Mouse (Mus musculus) midbrain, embryonic 14.5 days (tissue): ENCODE results near the gene Baz1b. TPM values are rescaled to one million over a fixed set of nuclear protein-coding genes. Genes with fewer than 3 reads are reported as not detected.

ENCODE experiments used
- ATAC-seq: fragments of 200-750 bp; cut with Nextera tagmentation; 2 replicates; pipeline ENCODE4 v1.8.0; 2017; ENCODE audit warnings: moderate number of reproducible peaks, moderate library complexity; ENCODE audit not compliant: low FRiP score, low TSS enrichment
- DNase-seq: peaks from one replicate; pipeline ENCODE4 v3.0.0-alpha.2; 2015
- H3K27ac ChIP-seq: fragments of 300-500 bp; sonication (generic); replicated peaks from 2 replicates; pipeline ENCODE4 v1.5.1; 2014; ENCODE audit warnings: mild to moderate bottlenecking, low read depth, low read length, moderate library complexity
- H3K27me3 ChIP-seq: fragments of 300-500 bp; sonication (generic); 2 replicates; pipeline ENCODE4 v1.6.1; 2014; ENCODE audit warnings: low read length, control low read depth, mixed read lengths; ENCODE audit not compliant: control insufficient read depth, insufficient read depth
- H3K36me3 ChIP-seq: fragments of 300-500 bp; sonication (generic); 2 replicates; pipeline ENCODE4 v1.6.1; 2014; ENCODE audit warnings: low read length, control low read depth; ENCODE audit not compliant: control insufficient read depth, insufficient read depth
- H3K4me1 ChIP-seq: fragments of 300-500 bp; sonication (generic); 2 replicates; pipeline ENCODE4 v1.6.1; 2014; ENCODE audit warnings: mild to moderate bottlenecking, antibody characterized with exemption, low read length, control low read depth; ENCODE audit not compliant: control insufficient read depth, insufficient read depth
- H3K4me2 ChIP-seq: fragments of 300-500 bp; sonication (generic); 2 replicates; pipeline ENCODE4 v1.6.1; 2014; ENCODE audit warnings: mild to moderate bottlenecking, low read length, moderate library complexity
- H3K4me3 ChIP-seq: fragments of 300-500 bp; sonication (generic); replicated peaks from 2 replicates; pipeline ENCODE4 v1.5.1; 2014; ENCODE audit warnings: low read depth, low read length
- H3K9ac ChIP-seq: fragments of 300-500 bp; sonication (generic); replicated peaks from 2 replicates; pipeline ENCODE4 v1.6.1; 2014; ENCODE audit warnings: mild to moderate bottlenecking, low read length, moderate library complexity
- H3K9me3 ChIP-seq: fragments of 300-500 bp; sonication (generic); 2 replicates; pipeline ENCODE4 v1.6.1; 2016; ENCODE audit warnings: low read length, control low read depth, mixed read lengths; ENCODE audit not compliant: control insufficient read depth
- WGBS: fragments of 180-500 bp; shearing (Covaris S2); extraction: QIAGEN DNeasy Blood & Tissue Kit; methylation state at CpG from one replicate; pipeline ENCODE4 v1.1.7; 2014; 5-methylcytosine and 5-hydroxymethylcytosine counted together
- polyA plus RNA-seq: library from polyadenylated mRNA; unstranded; fragments of >200 nt; fragmentation: Nextera tagmentation; extraction: Ambion mirVana; gene quantifications from 2 replicates; pipeline ENCODE4 v1.2.1, GENCODE M21; 2014

The Baz1b gene
- polyA plus RNA-seq, 1 experiment from 2014 or later, result 43.9 TPM

DNA sequence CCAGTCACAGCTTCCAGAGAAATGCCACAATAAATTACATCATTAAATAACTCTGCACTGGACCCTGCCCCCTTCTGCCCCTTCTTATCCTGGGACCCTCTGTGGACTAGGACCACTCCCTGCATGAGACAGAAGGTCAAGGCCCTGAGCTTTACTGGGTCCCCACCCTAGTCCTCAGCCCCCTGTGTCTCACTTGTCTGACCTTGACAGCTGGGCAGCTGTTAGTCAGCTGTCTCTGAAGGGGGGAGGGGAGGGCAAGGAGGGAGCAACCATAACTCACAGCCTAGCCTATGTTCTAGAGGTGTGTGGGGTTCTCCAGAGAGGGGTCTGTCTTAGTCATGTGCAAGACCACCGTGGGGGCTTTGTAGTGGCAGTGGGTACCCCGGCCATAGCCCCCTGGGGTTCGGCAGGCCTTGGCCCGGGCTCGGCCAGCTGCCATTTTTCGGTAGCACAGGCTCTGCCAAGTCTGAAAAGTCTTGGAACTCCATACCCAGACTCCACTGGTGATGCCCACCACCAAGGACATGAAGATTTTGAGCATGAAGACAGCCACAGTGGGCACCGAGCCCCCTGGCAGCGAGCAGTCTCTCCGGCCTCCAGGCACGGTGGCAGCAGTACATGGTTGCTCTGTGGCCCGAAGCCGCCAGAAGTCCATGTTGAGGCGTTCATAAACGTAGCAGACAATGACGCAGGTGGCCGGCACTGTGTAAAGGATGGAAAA, 62.1 kb downstream of the Baz1b start:
- Histone ChIP-seq H3K9me3 (no peaks in the 10 kb centered on the region), H3K4me1 (peaks cover 25% of the 10 kb centered on the region; the same call in 1 of the 2 replicates), H3K4me2 (peak overlapping the region; percentile 94), H3K9ac (no peak overlapping the region; the same call in 1 of the 2 replicates), H3K4me3 (peak overlapping the region; percentile 57), H3K27ac (no peak overlapping the region), H3K27me3 (peaks cover 19% of the 10 kb centered on the region; the same call in 1 of the 2 replicates), H3K36me3 (peaks cover 28% of the 10 kb centered on the region)
- ATAC-seq (no peak), DNase-seq (no peak)
- WGBS, result 77% methylated on average over 16 of the region's 16 CpGs

GRCm38 (mm10) chr5:135250186-135251078, 63.4 kb downstream of the Baz1b start:
- Histone ChIP-seq H3K4me2 (peak overlapping the region; percentile 94), H3K9me3 (no peaks in the 10 kb centered on the region), H3K27ac (no peak overlapping the region), H3K27me3 (peaks cover 19% of the 10 kb centered on the region; the same call in 1 of the 2 replicates), H3K36me3 (peaks cover 15% of the 10 kb centered on the region), H3K9ac (peak overlapping the region; percentile 58), H3K4me3 (peak overlapping the region; percentile 57), H3K4me1 (peaks cover 28% of the 10 kb centered on the region; the same call in 1 of the 2 replicates)
- ATAC-seq (peak; percentile 25; the same call in 1 of the 2 replicates), DNase-seq (peak; percentile 52)
- 1% methylated on average over 92 of the region's 92 CpGs for WGBS

- 0 out of 2 replicates have a peak, but pooled peaks cover 3% of the 10 kb centered on the region for H3K9me3 ChIP-seq
- no peak within 1 kb of the TSS for H3K27ac ChIP-seq
- H3K9ac ChIP-seq, result peak within 1 kb of the TSS; percentile 58
- peak; percentile 96 for DNase-seq
- peaks cover 19% of the 10 kb centered on the region; the same call in 1 of the 2 replicates for H3K27me3 ChIP-seq
- peaks cover 28% of the 10 kb centered on the region; the same call in 1 of the 2 replicates for H3K4me1 ChIP-seq
- WGBS, result under 1% methylated on average over 51 of the region's 51 CpGs
- H3K4me3 ChIP-seq, result peak within 1 kb of the TSS; percentile 57
- H3K36me3 ChIP-seq, result peaks cover 8% of the 10 kb centered on the region
- peak within 1 kb of the TSS; percentile 94 for H3K4me2 ChIP-seq
- ATAC-seq, result peak; percentile 66
Measured at GRCm38 (mm10) chr5:135251079-135251454, 64.0 kb downstream of the Baz1b start, which contains the start of gene Fzd9. Gene Fzd9 (minus strand): TSS chr5:135251230.

DNA sequence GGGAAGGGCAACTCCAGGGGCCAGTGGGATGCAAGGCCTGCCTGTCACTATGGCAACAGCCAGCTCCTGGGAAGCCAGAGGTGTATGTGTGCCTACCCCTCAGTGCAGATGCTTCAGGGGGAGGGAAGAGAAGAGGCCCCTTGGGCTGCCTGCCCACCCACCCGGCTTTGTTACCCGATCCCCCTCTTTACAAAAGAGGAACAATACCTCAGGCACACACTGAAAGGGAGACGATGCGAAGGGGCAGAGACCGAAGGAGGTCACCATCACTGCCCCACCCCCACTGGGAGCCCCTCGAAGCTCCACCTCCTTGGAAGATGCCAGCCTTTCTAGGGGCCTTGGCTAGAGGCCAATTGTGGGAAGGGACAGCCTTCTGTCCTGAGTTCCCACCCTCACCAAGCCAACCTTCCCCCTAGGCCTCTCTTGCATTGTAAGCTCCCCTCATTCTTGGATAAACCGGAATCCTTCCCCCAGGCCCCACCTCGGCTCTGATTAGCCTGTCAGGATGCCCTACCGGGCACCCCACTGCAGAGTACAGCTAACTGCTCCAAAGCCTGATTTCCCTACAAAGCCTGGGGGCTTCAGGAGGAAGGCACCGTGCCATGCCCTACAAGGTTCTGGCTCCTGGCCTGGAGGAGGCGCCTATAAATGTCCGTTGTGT, 66.8 kb downstream of the Baz1b start:
- peaks cover 35% of the 10 kb centered on the region for H3K4me1 ChIP-seq

GRCm38 (mm10) chr5:135256166-135256565, 69.1 kb downstream of the Baz1b start:
- Histone ChIP-seq H3K4me3 (no peak overlapping the region), H3K4me1 (peaks cover 20% of the 10 kb centered on the region), H3K27me3 (no peaks in the 10 kb centered on the region), H3K4me2 (no peak overlapping the region), H3K36me3 (no peaks in the 10 kb centered on the region), H3K27ac (no peak overlapping the region), H3K9me3 (0 out of 2 replicates have a peak, but pooled peaks cover 4% of the 10 kb centered on the region), H3K9ac (no peak overlapping the region)
- ATAC-seq (no peak), DNase-seq (no peak)
- 90% methylated on average over 3 of the region's 3 CpGs for WGBS

More for the DNA sequence above, 66.8 kb downstream of the Baz1b start:
- Histone ChIP-seq H3K36me3 (no peaks in the 10 kb centered on the region), H3K4me3 (no peak overlapping the region), H3K4me2 (0 out of 2 replicates have a peak overlapping the region, but pooled peaks have one; percentile 15), H3K27ac (peak overlapping the region; percentile 74), H3K27me3 (peaks cover 19% of the 10 kb centered on the region; the same call in 1 of the 2 replicates), H3K9me3 (0 out of 2 replicates have a peak, but pooled peaks cover 4% of the 10 kb centered on the region), H3K9ac (no peak overlapping the region; the same call in 1 of the 2 replicates)
- 2% methylated on average over 12 of the region's 12 CpGs for WGBS
- ATAC-seq (peak; percentile 79), DNase-seq (peak; percentile 87)

DNA sequence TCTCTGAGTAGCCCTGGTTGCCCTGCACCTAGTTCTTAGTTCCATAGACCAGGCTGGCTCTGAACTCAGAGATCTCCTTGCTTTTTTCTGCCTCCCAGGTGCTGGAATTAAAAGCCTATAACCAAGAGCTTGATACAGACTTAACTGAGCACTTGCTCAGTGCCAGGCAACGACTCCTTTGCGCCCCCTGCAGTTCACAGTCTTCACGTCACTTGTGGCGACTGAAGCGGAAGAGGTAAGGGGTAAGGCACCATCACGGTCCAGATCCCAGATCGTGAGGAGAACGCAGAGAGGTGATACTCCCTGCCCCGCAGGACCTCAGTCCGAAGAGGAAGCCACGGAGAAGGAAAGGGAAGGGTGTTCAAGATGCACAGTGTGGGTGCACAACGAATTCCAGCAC, 70.5 kb downstream of the Baz1b start:
- no peaks in the 10 kb centered on the region for H3K36me3 ChIP-seq
- peak overlapping the region; percentile 86 for H3K27ac ChIP-seq
- DNase-seq (no peak), ATAC-seq (no peak)
- 85% methylated on average over 12 of the region's 12 CpGs for WGBS
- H3K4me1 ChIP-seq, result peaks cover 20% of the 10 kb centered on the region
- H3K9me3 ChIP-seq, result 0 out of 2 replicates have a peak, but pooled peaks cover 4% of the 10 kb centered on the region
- no peak overlapping the region for H3K9ac ChIP-seq
- H3K27me3 ChIP-seq, result no peaks in the 10 kb centered on the region
- H3K4me2 ChIP-seq, result no peak overlapping the region
- no peak overlapping the region for H3K4me3 ChIP-seq

GRCm38 (mm10) chr5:135258280-135259150, 71.5 kb downstream of the Baz1b start:
- Histone ChIP-seq H3K36me3 (no peaks in the 10 kb centered on the region), H3K27ac (peak overlapping the region; percentile 86), H3K9ac (peak overlapping the region; percentile 59), H3K4me2 (peak overlapping the region; percentile 48), H3K27me3 (no peaks in the 10 kb centered on the region), H3K9me3 (0 out of 2 replicates have a peak, but pooled peaks cover 4% of the 10 kb centered on the region), H3K4me3 (peak overlapping the region; percentile 27), H3K4me1 (peaks cover 16% of the 10 kb centered on the region)
- 10% methylated on average over 30 of the region's 30 CpGs for WGBS
- DNase-seq (peak; percentile 80), ATAC-seq (peak; percentile 44; the same call in 1 of the 2 replicates)
